ENCODE assay signal across 8 mouse cellular contexts in genomic region chrX:150458766-150459350, GRCm38 (mm10). TPM values are rescaled to one million over a fixed set of nuclear protein-coding genes. Genes with fewer than 3 reads are reported as not detected.
A peak's percentile ranks its signal among the peaks of the same experiment; 100 is the strongest.
DNase-seq lines count a peak whose midpoint lies in the region; ATAC-seq and TF ChIP-seq lines count a peak whose summit lies in the region.

Tmem29 (minus strand) TSS chrX:150459154.

- TF ChIP-seq CTCF in cortical plate, adult 2 months (IDR thresholded peaks at IDR 0.05; ENCODE audit: extremely low read depth, insufficient read depth, low read length): peak; percentile 27; the same call in 1 of the 2 replicates

- no peaks in the 10 kb centered on the region; the same call in 1 of the 2 replicates for H3K4me1 ChIP-seq in cortical plate, adult 2 months (ENCODE audit: control insufficient read depth, insufficient read depth, low read length)

- peak; percentile 98 for ATAC-seq in activated CD4-positive, CD25-positive, alpha-beta regulatory T cell, adult 4 months
- peak; percentile 98 for ATAC-seq in megakaryocyte progenitor cell, adult 5-6 weeks (replicated peaks; ENCODE audit: poor library complexity)

- DNase-seq in gastrocnemius, postnatal 10 days: peak; percentile 79
- DNase-seq in induced T-regulatory cell, adult 2 months (ENCODE audit: low read depth): peak; percentile 89
- peak; percentile 51 to 95 for DNase-seq in left cerebral cortex, adult 9 months (ENCODE audit: low spot score in 2 of 2)
- peak; percentile 84 for DNase-seq in right cerebral cortex, postnatal 14 days
- DNase-seq in urinary bladder, postnatal 36 days (ENCODE audit: low spot score in 2 of 2): peak; percentile 66 to 90

- peak; percentile 53; the same call in 1 of the 2 replicates for TF ChIP-seq POLR2A in cortical plate, adult 2 months (IDR thresholded peaks at IDR 0.05; ENCODE audit: extremely low read depth, insufficient read depth, low read length)

- H3K27ac ChIP-seq in cortical plate, adult 2 months (ENCODE audit: insufficient read depth, low read length): no peak within 1 kb of the TSS

- peak within 1 kb of the TSS; percentile 44 for H3K4me3 ChIP-seq in cortical plate, adult 2 months (ENCODE audit: insufficient read depth, low read length)

RNA-seq across cellular contexts. Expression of gene Tmem29, which starts in this region (rescaled TPM):
- polyA plus RNA-seq in activated CD4-positive, CD25-positive, alpha-beta regulatory T cell, adult 4 months (2017; shearing (Covaris generic)): 10 to 100 TPM; 17.1 to 20.0 TPM
- 38.7 and 39.4 TPM in 2 replicates for polyA plus RNA-seq in cortical plate, adult 2 months (2012; rRNA removed)
- 1 to 10 TPM; 6.0 to 6.1 TPM for total RNA-seq in gastrocnemius, postnatal 10 days (2021)
- 20.7 and 26.4 TPM in 2 replicates for total RNA-seq in megakaryocyte progenitor cell, adult 5-6 weeks (2015)
- 32.6 and 32.7 TPM in 2 replicates for total RNA-seq in megakaryocyte progenitor cell, adult 5-6 weeks (2017)
